Mouse (Mus musculus) MEL (cell line): Measurements from ENCODE around the gene Ifi205.

Experiments used
- CTCF ChIP-seq, 3 experiments: IDR thresholded peaks in 2 of 3; conservative IDR thresholded peaks in 1 of 3; 2 replicates each; pipeline ENCODE4 v1.5.1; 2011 to 2012; ENCODE audit warnings: low read length in 3 of 3, low read depth in 2 of 3, mild to moderate bottlenecking in 2 of 3, improper control_type of control experiment in 1 of 3, inconsistent platforms in 1 of 3, mixed read lengths in 1 of 3, moderate library complexity in 1 of 3; ENCODE audit not compliant: control insufficient read depth in 1 of 3, insufficient read depth in 1 of 3, poor library complexity in 1 of 3, severe bottlenecking in 1 of 3
- USF2 ChIP-seq, 2 experiments: IDR thresholded peaks; 2 replicates each; pipeline ENCODE4 v1.6.1; 2011 to 2012; ENCODE audit warnings: improper control_type of control experiment in 2 of 2, low read length in 2 of 2, borderline replicate concordance in 1 of 2, inconsistent platforms in 1 of 2, low read depth in 1 of 2, mild to moderate bottlenecking in 1 of 2; ENCODE audit not compliant: insufficient read depth in 1 of 2

DNA sequence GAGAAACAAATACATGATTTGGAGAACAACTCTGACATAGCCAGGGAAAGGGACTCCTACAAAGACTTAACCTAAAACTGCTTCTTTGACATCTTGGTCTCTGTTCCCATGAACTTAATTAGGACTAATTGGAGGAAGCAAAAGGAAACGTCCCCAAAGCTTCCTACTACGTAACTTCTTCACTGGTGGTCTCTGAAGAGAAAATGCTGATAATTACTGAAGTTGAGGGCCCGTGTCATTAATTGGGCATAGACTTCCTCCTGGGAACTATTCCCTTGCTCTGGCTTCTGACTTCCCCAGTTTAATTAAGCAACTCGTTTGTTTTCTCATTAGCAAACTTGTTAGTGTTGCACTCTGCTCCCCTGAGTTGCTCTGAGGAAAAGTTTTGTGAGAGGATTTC lies 4.2 kb upstream of the Ifi205 start:
- TF ChIP-seq CTCF (IDR thresholded peaks at IDR 0.05 in 2 of 3, conservative IDR thresholded peaks at IDR 0.05 in 1 of 3; ENCODE audit: control insufficient read depth in 1 of 3, insufficient read depth in 1 of 3, low read depth in 2 of 3, low read length in 3 of 3, poor library complexity in 1 of 3, severe bottlenecking in 1 of 3), result no peak
- no peak for TF ChIP-seq USF2 (IDR thresholded peaks at IDR 0.05; ENCODE audit: borderline replicate concordance in 1 of 2, insufficient read depth in 1 of 2, low read depth in 1 of 2, low read length in 2 of 2)
